Mouse (Mus musculus): Measurements from ENCODE around the gene Pik3ap1. TPM values are rescaled to one million over a fixed set of nuclear protein-coding genes. Genes with fewer than 3 reads are reported as not detected.

Gene Pik3ap1
- total and polyA plus RNA-seq, 3 experiments: 0.12 to 0.40 TPM; not detected in 1

DNA sequence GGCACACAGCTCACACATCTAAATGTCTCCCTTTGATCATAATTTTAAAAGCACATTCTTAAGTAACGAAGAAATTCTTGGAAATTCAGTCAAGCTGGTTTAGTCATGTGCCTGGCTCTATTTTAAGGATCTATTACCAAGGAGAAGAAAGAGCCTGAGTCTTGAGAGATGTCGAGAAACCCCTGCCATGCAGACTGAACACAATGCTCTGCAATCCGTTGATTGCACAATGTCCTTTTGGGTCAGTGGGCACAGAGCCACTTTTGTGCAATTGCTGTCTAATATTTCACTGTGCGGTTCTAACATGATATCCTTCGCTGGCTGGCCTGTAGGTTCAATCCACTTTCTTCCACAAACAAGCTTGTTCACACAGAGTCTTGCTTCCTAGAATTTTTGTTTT lies 33.1 kb upstream of the Pik3ap1 start:
- no peaks in the 10 kb centered on the region for H3K9me3 ChIP-seq (replicated peaks; ENCODE audit: insufficient read depth, low read length)
- H3K4me3 ChIP-seq (ENCODE audit: control insufficient read depth in 1 of 2, insufficient read depth in 1 of 2, low read depth in 2 of 2, low read length in 2 of 2): no peak overlapping the region
- no peaks in the 10 kb centered on the region for H3K79me2 ChIP-seq (ENCODE audit: control insufficient read depth, insufficient read depth, low read length, poor library complexity)
- peaks cover 0 to 2% of the 10 kb centered on the region in 2 experiments; a peak in 1 of 4 replicates for H3K36me3 ChIP-seq (ENCODE audit: control insufficient read depth in 1 of 2, insufficient read depth in 2 of 2, low read length in 2 of 2)
- no peak overlapping the region for H3K27ac ChIP-seq (ENCODE audit: control insufficient read depth, low read depth, low read length)
- peaks cover 0 to 4% of the 10 kb centered on the region in 2 experiments; a peak in 1 of 4 replicates for H3K4me1 ChIP-seq (ENCODE audit: control insufficient read depth in 1 of 2, insufficient read depth in 2 of 2, low read length in 2 of 2)
- no peak overlapping the region for H3K9ac ChIP-seq (ENCODE audit: control insufficient read depth, low read depth, low read length, poor library complexity, severe bottlenecking)
- no peaks in the 10 kb centered on the region for H3K27me3 ChIP-seq (ENCODE audit: control insufficient read depth in 1 of 2, insufficient read depth in 2 of 2, low read length in 2 of 2)
- DNase-seq (ENCODE audit: low read depth, low spot score): no peak
- TF ChIP-seq ETS1 (IDR thresholded peaks at IDR 0.05; ENCODE audit: low read depth, low read length): no peak

GRCm38 (mm10) chr19:41416201-41416600 lies 31.3 kb upstream of the Pik3ap1 start:
- H3K27me3 ChIP-seq (ENCODE audit: control insufficient read depth in 1 of 2, insufficient read depth in 2 of 2, low read length in 2 of 2): no peaks in the 10 kb centered on the region
- no peak overlapping the region for H3K4me3 ChIP-seq (ENCODE audit: control insufficient read depth in 1 of 2, insufficient read depth in 1 of 2, low read depth in 2 of 2, low read length in 2 of 2)
- H3K4me1 ChIP-seq (ENCODE audit: control insufficient read depth in 1 of 2, insufficient read depth in 2 of 2, low read length in 2 of 2): peaks cover 0 to 4% of the 10 kb centered on the region in 2 experiments; a peak in 1 of 4 replicates
- H3K9me3 ChIP-seq (replicated peaks; ENCODE audit: insufficient read depth, low read length): no peaks in the 10 kb centered on the region
- H3K79me2 ChIP-seq (ENCODE audit: control insufficient read depth, insufficient read depth, low read length, poor library complexity): no peaks in the 10 kb centered on the region
- DNase-seq (ENCODE audit: low read depth, low spot score): no peak
- TF ChIP-seq ZKSCAN1 (IDR thresholded peaks at IDR 0.05; ENCODE audit: low read depth, low read length): no peak
- TF ChIP-seq RCOR1 (IDR thresholded peaks at IDR 0.05; ENCODE audit: low read depth, low read length): no peak
- no peak for TF ChIP-seq ZC3H11A (IDR thresholded peaks at IDR 0.05; ENCODE audit: low read depth, low read length)
- peaks cover 0 to 2% of the 10 kb centered on the region in 2 experiments; a peak in 1 of 4 replicates for H3K36me3 ChIP-seq (ENCODE audit: control insufficient read depth in 1 of 2, insufficient read depth in 2 of 2, low read length in 2 of 2)
- no peak overlapping the region for H3K9ac ChIP-seq (ENCODE audit: control insufficient read depth, low read depth, low read length, poor library complexity, severe bottlenecking)
- no peak overlapping the region for H3K27ac ChIP-seq (ENCODE audit: control insufficient read depth, low read depth, low read length)

GRCm38 (mm10) chr19:41402603-41403002 lies 17.7 kb upstream of the Pik3ap1 start:
- peak; percentile 84 for DNase-seq (ENCODE audit: low read depth, low spot score)
- Histone ChIP-seq H3K36me3 (ENCODE audit: control insufficient read depth in 1 of 2, insufficient read depth in 2 of 2, low read length in 2 of 2) (peaks cover 0 to 6% of the 10 kb centered on the region in 2 experiments; a peak in 2 of 4 replicates), H3K4me1 (ENCODE audit: control insufficient read depth in 1 of 2, insufficient read depth in 2 of 2, low read length in 2 of 2) (peaks cover 0 to 17% of the 10 kb centered on the region in 2 experiments; a peak in 2 of 4 replicates), H3K9ac (ENCODE audit: control insufficient read depth, low read depth, low read length, poor library complexity, severe bottlenecking) (no peak overlapping the region), H3K79me2 (ENCODE audit: control insufficient read depth, insufficient read depth, low read length, poor library complexity) (no peaks in the 10 kb centered on the region), H3K9me3 (replicated peaks; ENCODE audit: insufficient read depth, low read length) (no peaks in the 10 kb centered on the region), H3K27me3 (ENCODE audit: control insufficient read depth in 1 of 2, insufficient read depth in 2 of 2, low read length in 2 of 2) (0 out of 4 replicates have a peak, but pooled peaks cover 0 to 1% of the 10 kb centered on the region in 2 experiments), H3K27ac (ENCODE audit: control insufficient read depth, low read depth, low read length) (no peak overlapping the region), H3K4me3 (ENCODE audit: control insufficient read depth in 1 of 2, insufficient read depth in 1 of 2, low read depth in 2 of 2, low read length in 2 of 2) (peak overlapping the region in 1 of 2 experiments; percentile 10; a peak in 2 of 4 replicates)
- TF ChIP-seq ELF1 (IDR thresholded peaks at IDR 0.05; ENCODE audit: low read depth, low read length) (0 out of 2 replicates have a peak, but pooled peaks have one; percentile 22), EP300 (IDR thresholded peaks at IDR 0.05; ENCODE audit: low read depth in 1 of 2, low read length in 2 of 2) (peak; percentile 59 to 90), ETS1 (IDR thresholded peaks at IDR 0.05; ENCODE audit: low read depth, low read length) (peak; percentile 62; the same call in 1 of the 2 replicates), POLR2A (IDR thresholded peaks at IDR 0.05; ENCODE audit: control insufficient read depth in 1 of 2, insufficient read depth in 1 of 2, low read depth in 1 of 2, low read length in 2 of 2, poor library complexity in 1 of 2) (no peak), SIN3A (IDR thresholded peaks at IDR 0.05; ENCODE audit: low read length) (0 out of 2 replicates have a peak, but pooled peaks have one; percentile 26), MAX (IDR thresholded peaks at IDR 0.05; ENCODE audit: low read length) (peak; percentile 57; the same call in 1 of the 2 replicates), MAZ (IDR thresholded peaks at IDR 0.05; ENCODE audit: low read depth, low read length) (no peak), RCOR1 (IDR thresholded peaks at IDR 0.05; ENCODE audit: low read depth, low read length) (peak; percentile 70), GATA1 (IDR thresholded peaks at IDR 0.05; ENCODE audit: low read depth, low read length) (peak; percentile 72)
